Mouse (Mus musculus) embryonic facial prominence, embryonic 12.5 days (tissue): ENCODE results near the gene Vps72. TPM values are rescaled to one million over a fixed set of nuclear protein-coding genes. Genes with fewer than 3 reads are reported as not detected.

Experiments used
- microRNA-seq: library from miRNA; unstranded; fragments of <30 nt; microRNA quantifications from one replicate; pipeline ENCODE4, GENCODE M21; 2017
- polyA plus RNA-seq: library from polyadenylated mRNA; unstranded; fragments of >200 nt; fragmentation: Nextera tagmentation; extraction: Ambion mirVana; gene quantifications from 2 replicates; pipeline ENCODE4 v1.2.1, GENCODE M21; 2016

Vps72 gene
- polyA plus RNA-seq, 1 experiment from 2014 or later = 221 TPM

Small RNA genes within 50 kb of the gene (microRNA-seq; reads per million reads assigned to microRNA genes)
- gene Mir8099-1 = not detected

Other genes starting within 250 kb of the Vps72 start
- gene Psmb4, start 224.1 kb upstream of the Vps72 start, polyA plus RNA-seq = 313 and 349 TPM in 2 replicates
- 18.7 and 18.8 TPM in 2 replicates for gene Selenbp1, start 178.0 kb upstream of the Vps72 start, polyA plus RNA-seq
- 12.0 and 13.3 TPM in 2 replicates for gene Rfx5, start 156.9 kb upstream of the Vps72 start, polyA plus RNA-seq
- gene Pi4kb, start 136.3 kb upstream of the Vps72 start, polyA plus RNA-seq = 25.6 and 26.1 TPM in 2 replicates
- 28.7 and 31.3 TPM in 2 replicates for gene Zfp687, start 95.6 kb upstream of the Vps72 start, polyA plus RNA-seq
- 295 TPM in 2 replicates for gene Psmd4, start 68.4 kb upstream of the Vps72 start, polyA plus RNA-seq
- 24.4 and 24.9 TPM in 2 replicates for gene Pip5k1a, start 4.1 kb upstream of the Vps72 start, polyA plus RNA-seq
- 0.57 and 1.0 TPM in 2 replicates for gene Tmod4, start 13.5 kb downstream of the Vps72 start, polyA plus RNA-seq
- gene Scnm1, start 23.0 kb downstream of the Vps72 start, polyA plus RNA-seq = 73.4 and 75.0 TPM in 2 replicates
- 18.2 and 19.4 TPM in 2 replicates for gene Lysmd1, start 23.1 kb downstream of the Vps72 start, polyA plus RNA-seq
- 2.0 and 2.3 TPM in 2 replicates for gene Tnfaip8l2, start 31.3 kb downstream of the Vps72 start, polyA plus RNA-seq
- gene Sema6c, start 49.4 kb downstream of the Vps72 start, polyA plus RNA-seq = 24.2 and 26.4 TPM in 2 replicates
- gene Gabpb2, start 106.9 kb downstream of the Vps72 start, polyA plus RNA-seq = 14.7 and 15.3 TPM in 2 replicates
- gene Cdc42se1, start 117.7 kb downstream of the Vps72 start, polyA plus RNA-seq = 82.3 and 86.8 TPM in 2 replicates
- 24.9 and 32.9 TPM in 2 replicates for gene Mllt11, start 121.1 kb downstream of the Vps72 start, polyA plus RNA-seq
- 0.49 and 0.70 TPM in 2 replicates for gene Gm128, start 130.6 kb downstream of the Vps72 start, polyA plus RNA-seq
- gene Bnipl, start 140.2 kb downstream of the Vps72 start, polyA plus RNA-seq = 1.8 and 2.5 TPM in 2 replicates
- 43.3 TPM in 2 replicates for gene Mindy1, start 170.3 kb downstream of the Vps72 start, polyA plus RNA-seq
- gene Prune1, start 171.1 kb downstream of the Vps72 start, polyA plus RNA-seq = 25.7 and 26.4 TPM in 2 replicates
- gene Anxa9, start 196.2 kb downstream of the Vps72 start, polyA plus RNA-seq = 1.3 and 1.6 TPM in 2 replicates
- gene Cers2, start 203.8 kb downstream of the Vps72 start, polyA plus RNA-seq = 155 and 156 TPM in 2 replicates
- 61.8 and 63.6 TPM in 2 replicates for gene Setdb1, start 246.2 kb downstream of the Vps72 start, polyA plus RNA-seq